Mouse (Mus musculus) ES-E14 (cell line): ENCODE results near the gene Ttc39d.

ENCODE experiments used
- CHD2 ChIP-seq: IDR thresholded peaks from 2 replicates; pipeline ENCODE4 v1.6.1; 2014; ENCODE audit warnings: mild to moderate bottlenecking, low read depth, low read length, inconsistent platforms
- HCFC1 ChIP-seq: IDR thresholded peaks from 2 replicates; pipeline ENCODE4 v1.6.1; 2012; ENCODE audit warnings: low read length, inconsistent platforms, borderline replicate concordance; ENCODE audit not compliant: insufficient read depth
- MAFK ChIP-seq: IDR thresholded peaks from 2 replicates; pipeline ENCODE4 v1.6.1; 2014; ENCODE audit warnings: mild to moderate bottlenecking, low read depth, low read length, inconsistent platforms; ENCODE audit not compliant: insufficient read depth
- ZC3H11A ChIP-seq: IDR thresholded peaks from 2 replicates; pipeline ENCODE4 v1.6.1; 2012; ENCODE audit warnings: low read depth, mild to moderate bottlenecking, inconsistent platforms, low read length, borderline replicate concordance

DNA sequence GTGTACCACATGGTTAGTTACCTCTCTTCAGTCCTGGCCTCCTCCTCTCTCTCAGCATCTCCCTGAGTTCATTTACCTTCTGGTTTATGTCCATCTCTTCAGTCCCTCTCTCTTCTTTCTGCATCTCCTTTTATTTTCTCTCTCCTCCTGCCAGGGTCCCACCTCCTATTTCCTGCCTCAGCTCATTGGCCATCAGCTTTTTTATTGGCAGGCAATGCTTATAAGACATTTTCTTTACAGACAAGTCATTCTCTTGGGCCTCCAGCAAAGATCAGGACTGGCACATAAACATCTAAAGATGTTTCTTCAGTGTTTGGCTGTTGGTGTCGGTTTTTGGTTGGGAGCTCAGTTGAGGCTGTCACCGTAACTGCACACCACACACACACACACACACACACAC is 33.6 kb upstream of the Ttc39d start:
- TF ChIP-seq ZC3H11A = no peak
- TF ChIP-seq HCFC1 = no peak
- no peak for TF ChIP-seq MAFK
- TF ChIP-seq CHD2 = no peak
